Mouse (Mus musculus): ENCODE results near the gene Ccdc7a. TPM values are rescaled to one million over a fixed set of nuclear protein-coding genes. Genes with fewer than 3 reads are reported as not detected.

Ccdc7a gene
- polyA plus RNA-seq (2012; rRNA removed) = not detected in 2 replicates

GRCm38 (mm10) chr8:129065417-129065816 lies at the start of gene Ccdc7a:
TSS of gene Ccdc7a (minus strand) at chr8:129065517.

GRCm38 (mm10) chr8:129066834-129067233 lies 1.5 kb upstream of the Ccdc7a start, which contains the start of gene Ccdc7b:
TSS of gene Ccdc7b (plus strand) at chr8:129067134.

GRCm38 (mm10) chr8:128798594-128798993 lies 266.7 kb downstream of the Ccdc7a start, which contains the start of gene Gm3952:
TSS of gene Gm3952 (minus strand) at chr8:128798694.

GRCm38 (mm10) chr8:128685507-128686428 lies 379.5 kb downstream of the Ccdc7a start, which contains the start of gene Itgb1:
TSS of gene Itgb1 (plus strand) at chr8:128685654.

Other genes starting within 250 kb of the Ccdc7a start
- gene Ccdc7b, start 1.6 kb upstream of the Ccdc7a start, polyA plus RNA-seq (2012; rRNA removed) = not detected in 2 replicates
- gene Gm10999, start 66.1 kb upstream of the Ccdc7a start, polyA plus RNA-seq (2012; rRNA removed) = not detected in 2 replicates
- gene 2610044O15Rik8, start 168.9 kb upstream of the Ccdc7a start, polyA plus RNA-seq (2012; rRNA removed) = 0.46 and 0.99 TPM in 2 replicates

Measured in ovary, adult 2 months (tissue).